Mouse (Mus musculus) G1E (cell line): ENCODE results near the gene Nsl1. TPM values are rescaled to one million over a fixed set of nuclear protein-coding genes. Genes with fewer than 3 reads are reported as not detected.

Source experiments
- ATAC-seq: 2 replicates; pipeline ENCODE4 v1.8.0; 2016; ENCODE audit warnings: mild to moderate bottlenecking; ENCODE audit not compliant: insufficient number of reproducible peaks, poor library complexity, low FRiP score, severe bottlenecking; ENCODE audit errors: extremely low read depth
- DNase-seq: peaks from one replicate; pipeline ENCODE4 v3.0.0; 2012; ENCODE audit warnings: low spot score
- H3K27me3 ChIP-seq: 2 replicates; pipeline ENCODE4 v1.6.1; 2012; ENCODE audit warnings: mild to moderate bottlenecking, low read length, inconsistent platforms; ENCODE audit not compliant: insufficient read depth
- H3K36me3 ChIP-seq: replicated peaks from 2 replicates; pipeline ENCODE3; 2012; ENCODE audit warnings: mild to moderate bottlenecking, inconsistent platforms
- H3K4me1 ChIP-seq: 2 replicates; pipeline ENCODE4 v1.6.1; 2012; ENCODE audit warnings: low read depth, low read length, inconsistent platforms, mixed read lengths; ENCODE audit not compliant: insufficient read depth
- H3K4me3 ChIP-seq: 2 replicates; pipeline ENCODE4 v1.5.1; 2012; ENCODE audit warnings: low read depth, mild to moderate bottlenecking, inconsistent platforms, low read length, moderate library complexity, mixed read lengths
- H3K9me3 ChIP-seq: replicated peaks from 2 replicates; pipeline ENCODE4 v1.6.1; 2012; ENCODE audit warnings: inconsistent platforms
- CTCF ChIP-seq: IDR thresholded peaks from 2 replicates; pipeline ENCODE4 v1.5.1; 2012; ENCODE audit warnings: low read depth, low read length, inconsistent platforms, mixed read lengths
- GATA1 ChIP-seq: IDR thresholded peaks from 2 replicates; pipeline ENCODE4 v1.6.1; 2012; ENCODE audit warnings: borderline replicate concordance, low read length, inconsistent platforms, mixed read lengths
- GATA2 ChIP-seq: IDR thresholded peaks from 2 replicates; pipeline ENCODE4 v1.6.1; 2012; ENCODE audit warnings: low read depth, low read length, inconsistent platforms, borderline replicate concordance
- POLR2AphosphoS5 ChIP-seq: IDR thresholded peaks from 2 replicates; pipeline ENCODE4 v1.6.1; 2012; ENCODE audit warnings: low read depth, low read length, inconsistent platforms; ENCODE audit not compliant: insufficient replicate concordance
- TAL1 ChIP-seq: conservative IDR thresholded peaks from 2 replicates; pipeline ENCODE4 v1.6.1; 2012; ENCODE audit warnings: low read depth, low read length, inconsistent platforms, mixed read lengths
- polyA plus RNA-seq: library from polyadenylated mRNA; stranded (reverse); fragments of >175 nt; gene quantifications from 2 replicates; pipeline ENCODE4 v1.2.3, GENCODE M21; 2012
- total RNA-seq, 2 experiments: library from RNA; stranded (forward) in 1 of 2; stranded (reverse) in 1 of 2; fragments of 200-1000 nt in 1 of 2; fragments of >200 nt in 1 of 2; fragmentation: Nextera tagmentation in 1 of 2; gene quantifications; 2 replicates each; pipeline ENCODE4 v1.2.3; 2014 to 2017

The Nsl1 gene
- total and polyA plus RNA-seq, 3 experiments = 13.4 to 22.1 (median 19.4) TPM

GRCm38 (mm10) chr1:191037999-191038398, 24.8 kb upstream of the Nsl1 start:
- ATAC-seq (no peak), DNase-seq (no peak)
- Histone ChIP-seq H3K9me3 (no peaks in the 10 kb centered on the region), H3K27me3 (peaks cover 9% of the 10 kb centered on the region), H3K4me1 (peaks cover 25% of the 10 kb centered on the region), H3K36me3 (no peaks in the 10 kb centered on the region), H3K4me3 (no peak overlapping the region)
- TF ChIP-seq TAL1 (no peak), POLR2AphosphoS5 (no peak), CTCF (no peak), GATA1 (no peak), GATA2 (no peak)

- no peak overlapping the region for H3K4me3 ChIP-seq
- peaks cover 29% of the 10 kb centered on the region for H3K4me1 ChIP-seq
- peaks cover 4% of the 10 kb centered on the region for H3K27me3 ChIP-seq
- no peaks in the 10 kb centered on the region for H3K9me3 ChIP-seq
- H3K36me3 ChIP-seq = peaks cover 16% of the 10 kb centered on the region
- no peak for ATAC-seq
- no peak for TF ChIP-seq TAL1
- no peak for TF ChIP-seq CTCF
- DNase-seq = no peak
Observed at GRCm38 (mm10) chr1:191041352-191041751, 21.5 kb upstream of the Nsl1 start.

- DNase-seq (no peak), ATAC-seq (no peak)
- H3K27me3 ChIP-seq = peaks cover 2% of the 10 kb centered on the region
- peaks cover 27% of the 10 kb centered on the region for H3K4me1 ChIP-seq
- peaks cover 19% of the 10 kb centered on the region for H3K36me3 ChIP-seq
- H3K9me3 ChIP-seq = no peaks in the 10 kb centered on the region
- no peak overlapping the region for H3K4me3 ChIP-seq
- TF ChIP-seq GATA2 = no peak
- no peak for TF ChIP-seq POLR2AphosphoS5
- TF ChIP-seq TAL1 = no peak
- TF ChIP-seq CTCF = no peak
- TF ChIP-seq GATA1 = no peak
Observed at GRCm38 (mm10) chr1:191042106-191042505, 20.7 kb upstream of the Nsl1 start.

- no peak for TF ChIP-seq CTCF
- no peak for TF ChIP-seq GATA1
- TF ChIP-seq GATA2 = no peak
- TF ChIP-seq TAL1 = no peak
- no peak for TF ChIP-seq POLR2AphosphoS5
- DNase-seq (no peak), ATAC-seq (peak; percentile 69)
- Histone ChIP-seq H3K9me3 (no peaks in the 10 kb centered on the region), H3K4me1 (peaks cover 27% of the 10 kb centered on the region), H3K27me3 (no peaks in the 10 kb centered on the region), H3K4me3 (no peak overlapping the region), H3K36me3 (peaks cover 19% of the 10 kb centered on the region)
Observed at GRCm38 (mm10) chr1:191042688-191043087, 20.1 kb upstream of the Nsl1 start.

- DNase-seq = no peak
- no peaks in the 10 kb centered on the region for H3K27me3 ChIP-seq
- H3K4me1 ChIP-seq = peaks cover 27% of the 10 kb centered on the region
- H3K4me3 ChIP-seq = no peak overlapping the region
- H3K36me3 ChIP-seq = peaks cover 37% of the 10 kb centered on the region
- no peak for TF ChIP-seq GATA2
- TF ChIP-seq POLR2AphosphoS5 = no peak
- TF ChIP-seq GATA1 = no peak
- no peak for TF ChIP-seq TAL1
- TF ChIP-seq CTCF = no peak
- no peak for ATAC-seq
- H3K9me3 ChIP-seq = no peaks in the 10 kb centered on the region
Observed at GRCm38 (mm10) chr1:191045264-191045663, 17.5 kb upstream of the Nsl1 start.

- peaks cover 27% of the 10 kb centered on the region for H3K4me1 ChIP-seq
- TF ChIP-seq GATA2 (no peak), POLR2AphosphoS5 (no peak), CTCF (no peak), TAL1 (no peak), GATA1 (no peak)
Observed at GRCm38 (mm10) chr1:191046231-191046824, 16.5 kb upstream of the Nsl1 start.

GRCm38 (mm10) chr1:191053555-191053954, 9.3 kb upstream of the Nsl1 start:
- H3K36me3 ChIP-seq = peaks cover 59% of the 10 kb centered on the region
- TF ChIP-seq CTCF (no peak), GATA2 (no peak), TAL1 (no peak), GATA1 (no peak)
- ATAC-seq (no peak), DNase-seq (no peak)
- no peak overlapping the region for H3K4me3 ChIP-seq
- no peaks in the 10 kb centered on the region for H3K27me3 ChIP-seq
- H3K4me1 ChIP-seq = peaks cover 32% of the 10 kb centered on the region
- H3K9me3 ChIP-seq = no peaks in the 10 kb centered on the region

More at GRCm38 (mm10) chr1:191046231-191046824, 16.5 kb upstream of the Nsl1 start:
- Histone ChIP-seq H3K4me3 (no peak overlapping the region), H3K9me3 (no peaks in the 10 kb centered on the region), H3K27me3 (no peaks in the 10 kb centered on the region), H3K36me3 (peaks cover 40% of the 10 kb centered on the region)
- DNase-seq (no peak), ATAC-seq (no peak)
